Mouse (Mus musculus): ENCODE measurements around the gene Gcfc2. TPM values are rescaled to one million over a fixed set of nuclear protein-coding genes. Genes with fewer than 3 reads are reported as not detected.
A peak's percentile ranks its signal among the peaks of the same experiment; 100 is the strongest.

Gene Gcfc2
- total RNA-seq (2021), result 1 to 10 TPM; 2.0 to 2.1 TPM
- long read RNA-seq, experiment 1, result 0 reads
- long read RNA-seq, experiment 2, full-length matches to known transcripts, result 2 of 4 reads
- long read RNA-seq, experiment 2, partial matches to known transcripts, result 1 of 4 reads
- long read RNA-seq, experiment 2, other reads (novel, unspliced or antisense), result 1 of 4 reads

GRCm38 (mm10) chr6:81923523-81924142 lies at the start of gene Gcfc2:
Gene Gcfc2, plus strand, starts transcription at chr6:81923669.
- peak; percentile 92 to 95 for DNase-seq
- intact Hi-C loops (cut with DNase I), result no loop called here

- intact Hi-C loops (cut with DNase I), result no loop called here
- no peak for DNase-seq
These were observed 27.7 kb upstream of the Gcfc2 start for GRCm38 (mm10) chr6:81895678-81896230.

GRCm38 (mm10) chr6:81910302-81910855 lies 13.1 kb upstream of the Gcfc2 start:
- intact Hi-C loops (cut with DNase I), result no loop called here

GRCm38 (mm10) chr6:81911244-81911643 lies 12.2 kb upstream of the Gcfc2 start:
- intact Hi-C loops (cut with DNase I), result no loop called here
- DNase-seq, result no peak

More at GRCm38 (mm10) chr6:81910302-81910855, 13.1 kb upstream of the Gcfc2 start:
- no peak for DNase-seq

- intact Hi-C loops (cut with DNase I), result no loop called here
- no peak for DNase-seq
These were observed 11.8 kb upstream of the Gcfc2 start for GRCm38 (mm10) chr6:81911713-81912112.

GRCm38 (mm10) chr6:81912177-81912576 lies 11.3 kb upstream of the Gcfc2 start:
- intact Hi-C loops (cut with DNase I), result no loop called here
- DNase-seq, result no peak

GRCm38 (mm10) chr6:81924304-81924703 lies 835 bp downstream of the Gcfc2 start:
- DNase-seq, result no peak
- intact Hi-C loops (cut with DNase I), result no loop called here

- no peak for DNase-seq
- intact Hi-C loops (cut with DNase I), result no loop called here
These were observed 5.9 kb downstream of the Gcfc2 start for GRCm38 (mm10) chr6:81929402-81929801.

GRCm38 (mm10) chr6:81933281-81933680 lies 9.8 kb downstream of the Gcfc2 start:
- no peak for DNase-seq
- intact Hi-C loops (cut with DNase I), result no loop called here

- no peak for DNase-seq
- intact Hi-C loops (cut with DNase I), result no loop called here
These were observed 18.2 kb downstream of the Gcfc2 start for GRCm38 (mm10) chr6:81941718-81942117.

GRCm38 (mm10) chr6:81943281-81943680 lies 19.8 kb downstream of the Gcfc2 start:
- no peak for DNase-seq
- intact Hi-C loops (cut with DNase I), result no loop called here

- no peak for DNase-seq
- intact Hi-C loops (cut with DNase I), result no loop called here
These were observed 21.0 kb downstream of the Gcfc2 start for GRCm38 (mm10) chr6:81944432-81944831.

- no peak for DNase-seq
- intact Hi-C loops (cut with DNase I), result no loop called here
These were observed 23.4 kb downstream of the Gcfc2 start for GRCm38 (mm10) chr6:81946906-81947305.

GRCm38 (mm10) chr6:81955133-81955532 lies 31.7 kb downstream of the Gcfc2 start:
- DNase-seq, result no peak
- intact Hi-C loops (cut with DNase I), result no loop called here

- intact Hi-C loops (cut with DNase I), result no loop called here
- DNase-seq, result no peak
These were observed 32.9 kb downstream of the Gcfc2 start for GRCm38 (mm10) chr6:81956399-81956798.

GRCm38 (mm10) chr6:81957992-81958391 lies 34.5 kb downstream of the Gcfc2 start:
- intact Hi-C loops (cut with DNase I), result no loop called here
- DNase-seq, result no peak

GRCm38 (mm10) chr6:81959866-81960265 lies 36.4 kb downstream of the Gcfc2 start:
- intact Hi-C loops (cut with DNase I), result no loop called here
- DNase-seq, result no peak

- DNase-seq, result no peak
- intact Hi-C loops (cut with DNase I), result no loop called here
These were observed 36.8 kb downstream of the Gcfc2 start for GRCm38 (mm10) chr6:81960284-81960683.

- DNase-seq, result peak; percentile 84 to 86
- intact Hi-C loops (cut with DNase I), result no loop called here
These were observed 42.0 kb downstream of the Gcfc2 start, which contains the start of gene Mrpl19 for GRCm38 (mm10) chr6:81965296-81966067. Gene Mrpl19, minus strand, starts transcription at chr6:81965958.

- no peak for DNase-seq
- intact Hi-C loops (cut with DNase I), result no loop called here
These were observed 42.6 kb downstream of the Gcfc2 start for GRCm38 (mm10) chr6:81966068-81966544.

GRCm38 (mm10) chr6:81971196-81971595 lies 47.7 kb downstream of the Gcfc2 start:
- intact Hi-C loops (cut with DNase I), result no loop called here
- no peak for DNase-seq

Data from gastrocnemius, postnatal 36 days (tissue).